Mouse (Mus musculus) adrenal gland, adult 2 months (tissue): ENCODE data around the gene Igsf9. TPM values are rescaled to one million over a fixed set of nuclear protein-coding genes. Genes with fewer than 3 reads are reported as not detected.

Source experiments
- DNase-seq: peaks from one replicate; pipeline ENCODE4 v3.0.0; 2021
- polyA plus RNA-seq: library from polyadenylated mRNA; depleted of rRNA; stranded (reverse); fragments of >200 nt; gene quantifications from 2 replicates; pipeline ENCODE4 v1.2.3, GENCODE M21; 2012
- total RNA-seq, 2 experiments: library from RNA; stranded (reverse); gene quantifications; 2 replicates each; pipeline ENCODE4 v1.2.3; 2021

Gene Igsf9
- total and polyA plus RNA-seq, 3 experiments, result 0.78 to 7.9 (median 3.8) TPM

DNA sequence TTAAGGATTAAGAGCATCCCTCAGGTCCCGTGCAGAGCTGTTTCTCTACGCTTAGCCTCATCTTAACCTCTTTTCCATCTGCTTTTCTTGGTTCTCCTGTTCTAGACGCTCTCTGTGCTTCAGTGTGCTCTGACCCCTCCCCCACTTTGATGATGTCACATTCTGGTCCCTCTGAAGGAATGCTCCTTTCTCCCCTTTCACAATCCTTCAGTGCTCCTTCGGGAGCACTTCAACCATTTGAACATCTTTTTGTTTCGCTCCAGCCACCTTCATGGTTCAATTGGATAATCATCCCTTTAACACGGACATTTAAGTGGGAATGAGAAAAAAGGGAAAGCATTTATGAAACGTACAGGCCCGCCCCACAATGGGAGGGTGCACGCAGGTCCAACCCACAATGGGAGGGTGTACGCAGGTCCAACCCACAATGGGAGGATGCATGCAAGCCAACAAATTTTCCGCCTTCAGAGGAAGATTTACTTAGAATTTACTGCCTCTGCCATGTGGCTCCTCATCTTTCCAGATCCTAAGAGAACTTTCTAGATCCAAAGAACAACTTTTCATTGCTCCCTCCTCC lies 13.2 kb upstream of the Igsf9 start:
- no peak for DNase-seq

DNA sequence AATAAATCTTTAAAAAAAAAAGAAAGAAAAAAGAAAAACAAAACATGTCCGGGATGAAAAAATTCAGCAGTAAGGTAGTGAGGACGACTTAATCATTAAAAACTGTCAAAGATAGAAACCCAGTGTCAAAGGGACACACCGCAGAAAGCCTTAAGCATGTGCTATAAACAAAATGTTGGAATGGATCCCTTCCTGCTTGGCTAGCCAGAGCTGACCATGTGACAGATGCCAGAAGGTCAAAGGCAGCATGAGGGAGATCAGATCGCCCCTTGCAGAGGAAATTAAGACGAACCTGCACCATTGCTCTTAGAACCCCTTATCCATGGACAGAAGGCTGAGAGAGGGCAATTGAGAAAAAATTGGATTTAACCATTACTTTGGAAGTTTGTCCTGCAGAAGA lies 12.2 kb upstream of the Igsf9 start:
- no peak for DNase-seq

DNA sequence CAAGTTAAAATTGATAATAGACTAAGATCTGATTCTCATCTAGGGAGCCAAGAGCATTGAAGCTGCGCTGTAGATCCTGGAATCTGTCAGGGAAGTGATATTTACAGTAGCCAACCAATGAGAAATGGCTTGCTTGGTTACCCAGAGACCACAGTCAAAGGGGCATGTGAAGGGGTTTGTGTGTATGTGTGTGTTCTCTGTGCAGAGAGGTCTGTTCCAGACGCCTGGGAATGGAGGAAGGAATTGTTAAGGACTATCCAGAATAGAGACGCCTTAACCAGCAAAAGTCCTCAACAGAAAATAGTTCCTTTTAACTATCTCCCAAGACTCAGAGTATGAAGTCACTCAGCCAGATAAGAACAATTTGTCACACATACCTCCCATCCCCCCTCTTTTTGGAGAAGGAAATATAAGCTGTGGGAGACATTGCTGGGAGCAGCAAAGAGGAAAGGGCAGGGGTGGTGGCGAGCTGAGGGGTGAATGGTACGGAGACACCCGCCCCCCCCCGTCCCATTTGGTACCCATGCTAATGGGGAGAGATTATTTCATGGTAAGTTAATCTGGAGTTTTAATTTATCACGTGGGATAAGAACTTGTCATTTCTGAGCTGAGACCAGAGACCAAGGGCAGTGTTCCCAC lies 11.7 kb upstream of the Igsf9 start:
- no peak for DNase-seq

DNA sequence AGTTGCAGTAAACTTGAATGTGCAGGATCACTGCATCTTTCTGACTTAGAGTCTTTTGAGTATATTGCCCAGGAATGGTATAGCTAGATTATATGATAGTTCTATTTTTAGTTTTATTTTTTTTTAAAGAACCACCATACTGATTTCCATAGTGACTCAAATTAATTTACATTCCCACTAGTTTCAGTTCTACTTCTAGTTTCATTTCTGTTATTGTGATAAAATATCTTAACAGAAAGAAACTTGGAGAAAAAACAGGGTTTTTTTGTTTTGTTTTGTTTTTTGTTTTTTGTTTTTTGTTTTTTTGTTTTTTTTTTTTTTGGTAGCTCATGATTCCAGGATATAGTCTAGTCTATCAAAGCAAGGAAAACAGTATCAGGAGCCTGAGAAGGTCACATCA lies 8.7 kb upstream of the Igsf9 start:
- DNase-seq, result no peak

DNA sequence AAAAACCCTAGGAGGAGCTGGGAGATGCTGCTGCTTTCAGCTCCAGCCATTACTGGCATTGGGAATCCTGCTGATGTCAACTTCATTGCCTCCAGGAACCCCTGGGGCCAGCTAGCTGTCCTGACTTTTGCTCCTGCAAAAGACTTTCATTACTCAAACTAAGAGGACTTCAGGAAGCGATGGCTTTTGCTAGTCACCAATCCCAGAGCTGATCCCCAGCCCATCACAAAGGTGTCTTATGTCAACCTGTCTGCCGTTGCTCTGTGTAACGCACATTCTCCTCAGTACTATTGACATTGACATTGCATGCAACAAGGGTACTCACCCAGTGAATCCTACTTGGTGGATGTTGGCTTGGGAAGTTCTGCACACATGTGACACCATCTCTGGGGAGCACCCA lies 7.4 kb upstream of the Igsf9 start:
- DNase-seq, result no peak

DNA sequence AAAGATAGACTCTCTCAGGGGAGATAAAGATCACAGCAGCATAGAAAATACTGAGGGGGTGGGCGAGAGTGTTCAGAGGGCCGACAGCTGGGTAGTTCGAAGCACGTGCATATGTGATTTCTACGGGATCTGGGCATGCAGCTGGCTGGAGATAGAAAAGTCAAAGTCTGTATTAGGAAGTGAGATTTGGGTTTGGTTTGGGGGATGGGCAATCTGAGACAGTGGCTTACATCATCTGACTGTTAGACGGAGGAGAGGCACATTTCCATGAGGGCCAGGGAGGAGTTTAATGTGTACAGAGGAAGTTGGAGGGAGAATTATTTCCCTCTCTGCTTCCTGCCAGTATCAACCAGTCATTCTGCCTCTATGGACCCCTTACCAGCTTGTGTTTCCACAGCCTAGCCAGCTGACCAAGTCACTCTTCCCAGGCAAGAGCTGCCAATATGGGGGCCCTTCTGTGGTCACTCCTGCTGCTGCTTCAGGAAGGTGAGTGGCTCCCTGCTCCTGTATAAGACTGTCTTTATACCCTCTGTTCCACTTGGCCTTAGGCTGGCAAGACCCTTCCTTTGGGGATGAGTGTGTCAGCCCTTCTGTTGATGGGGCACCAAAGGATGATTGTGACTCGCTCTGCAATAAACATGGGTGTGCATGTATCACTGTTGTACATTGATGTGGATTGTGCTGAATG lies 6.4 kb upstream of the Igsf9 start, which contains the start of gene Slamf9:
Slamf9 (plus strand) TSS at position 305 of the 688 bp plus-strand sequence.
- DNase-seq, result no peak

DNA sequence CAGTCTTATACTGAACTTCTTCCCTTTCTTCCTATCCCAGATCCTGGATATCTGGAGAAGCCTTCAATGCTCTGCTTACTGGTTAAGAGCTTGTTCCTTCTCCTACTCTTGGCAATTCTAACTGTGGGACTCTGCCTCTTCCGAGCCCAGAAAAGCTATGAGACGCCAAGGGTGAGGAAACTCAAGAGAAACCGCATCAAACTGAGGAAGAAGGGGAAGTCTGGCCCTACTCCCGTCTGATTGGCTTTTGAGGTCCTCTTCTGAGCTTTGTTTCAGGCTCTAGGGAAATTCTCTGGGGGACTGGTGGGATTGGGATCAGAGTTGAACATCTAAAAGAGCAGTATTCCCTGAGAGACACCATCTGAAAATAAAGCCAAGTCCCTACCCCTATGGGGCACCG lies 3.6 kb upstream of the Igsf9 start:
- DNase-seq, result no peak

DNA sequence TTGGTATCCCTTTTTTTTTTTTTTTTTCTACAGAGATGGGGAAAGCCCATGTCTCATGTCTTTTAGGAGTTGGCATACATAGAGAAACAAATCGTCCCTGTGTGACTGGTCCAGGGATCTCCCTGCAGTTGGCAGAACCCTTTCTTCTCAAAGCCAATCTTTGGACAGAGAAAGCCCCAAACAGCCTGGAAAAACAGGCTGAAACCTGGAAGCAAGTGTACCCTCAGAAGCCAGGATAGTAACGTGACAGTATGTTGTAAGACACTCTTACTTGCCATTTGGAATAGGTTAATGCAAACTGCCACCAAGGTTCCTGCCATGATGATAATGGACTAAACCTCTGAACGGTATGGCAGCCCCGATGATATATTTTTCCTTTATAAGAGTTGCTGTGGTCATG lies 1.2 kb upstream of the Igsf9 start:
- DNase-seq, result no peak

DNA sequence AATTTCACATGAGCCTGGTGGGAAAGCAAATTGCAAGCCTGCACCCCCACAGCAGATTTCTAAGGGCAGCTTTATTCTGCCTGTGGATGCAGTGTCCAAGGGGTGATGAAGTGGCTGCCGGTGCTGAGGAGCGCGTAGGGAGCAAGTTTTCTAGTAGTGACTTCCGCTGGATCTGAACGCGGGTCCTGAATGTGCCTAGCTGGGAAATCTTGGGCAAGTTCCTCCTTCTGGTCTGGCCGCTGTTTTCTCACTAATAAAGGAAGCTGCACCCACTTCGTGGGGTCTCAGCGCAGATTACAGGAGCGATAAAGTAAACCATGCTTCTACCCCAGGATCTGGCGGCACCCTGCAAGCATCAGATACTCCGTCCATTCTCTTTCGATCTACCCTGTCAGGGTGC lies 477 bp upstream of the Igsf9 start:
- DNase-seq, result no peak

DNA sequence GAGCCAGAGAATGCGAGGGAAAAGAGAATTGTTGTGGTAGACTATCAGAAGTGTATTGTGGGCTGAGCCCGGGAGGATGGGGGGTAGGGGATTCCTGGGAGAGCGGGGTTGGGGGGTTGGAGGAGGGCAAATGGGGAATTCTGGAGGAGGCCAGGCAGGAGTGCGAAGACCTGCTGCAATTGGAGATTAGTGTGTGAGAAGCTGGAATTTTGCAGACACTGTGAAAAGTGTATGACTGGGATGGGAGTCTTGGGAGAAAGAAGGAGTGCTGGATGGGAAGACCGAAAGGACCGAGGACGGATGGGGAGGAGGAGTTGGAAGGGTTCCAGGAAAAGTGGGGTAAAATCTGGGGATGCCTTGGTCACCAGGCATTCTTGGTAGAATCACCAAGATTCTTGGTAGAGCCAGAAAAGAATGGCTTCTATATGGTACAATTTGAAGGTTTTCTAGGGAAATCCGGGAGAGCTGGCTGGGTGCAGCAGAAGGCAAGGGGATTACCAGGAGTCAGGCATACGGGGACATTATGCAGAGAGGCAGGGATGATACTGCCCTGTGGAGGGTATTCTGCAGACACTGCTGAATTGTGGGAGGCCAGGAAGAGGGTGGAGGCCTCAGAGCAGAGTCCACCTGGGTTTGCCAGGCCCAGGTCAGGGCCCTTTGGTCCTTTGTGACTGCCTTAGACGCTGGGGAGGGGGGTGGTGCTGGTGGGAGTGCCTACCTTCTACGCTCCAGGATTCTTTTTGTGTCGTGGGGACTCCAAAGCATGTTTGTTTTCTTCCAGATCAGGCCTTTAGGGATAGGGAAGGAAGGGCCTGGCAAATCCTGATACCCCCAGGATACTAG lies 1.2 kb downstream of the Igsf9 start:
- DNase-seq, result no peak

DNA sequence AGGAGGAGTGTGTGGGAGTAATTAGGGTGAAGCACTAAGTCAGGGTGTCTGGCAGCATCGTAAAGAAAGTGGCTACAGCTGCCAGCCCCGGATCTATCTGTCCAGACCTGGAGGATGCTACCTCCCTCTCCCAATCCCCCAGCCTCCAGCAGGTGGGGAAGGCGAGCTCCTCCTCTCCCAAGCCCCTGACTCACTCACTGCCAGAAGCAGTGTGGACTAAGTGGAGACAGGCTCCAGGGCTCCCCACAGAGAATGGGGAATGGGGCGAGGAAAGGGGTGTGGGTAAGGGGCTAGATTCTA lies 1.7 kb downstream of the Igsf9 start:
- DNase-seq, result no peak

DNA sequence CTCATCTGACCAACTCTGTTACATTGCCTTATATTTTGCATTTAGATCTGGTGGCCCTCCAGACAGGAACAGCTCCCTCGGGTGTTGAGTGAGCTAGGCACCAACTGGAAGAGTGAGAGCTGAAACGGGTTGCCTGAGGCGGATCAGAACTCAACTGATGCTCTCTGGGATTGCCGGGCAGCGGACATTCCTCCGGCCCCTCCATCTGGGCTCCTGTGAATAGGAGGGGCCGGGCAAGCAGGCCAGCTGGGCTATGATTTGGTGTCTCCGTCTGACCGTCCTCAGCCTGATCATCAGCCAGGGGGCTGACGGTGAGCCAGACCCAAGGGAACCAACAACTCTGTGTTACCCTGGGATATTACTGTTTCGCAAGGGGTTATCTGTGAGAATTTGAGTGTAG lies 2.6 kb downstream of the Igsf9 start:
- DNase-seq, result no peak

DNA sequence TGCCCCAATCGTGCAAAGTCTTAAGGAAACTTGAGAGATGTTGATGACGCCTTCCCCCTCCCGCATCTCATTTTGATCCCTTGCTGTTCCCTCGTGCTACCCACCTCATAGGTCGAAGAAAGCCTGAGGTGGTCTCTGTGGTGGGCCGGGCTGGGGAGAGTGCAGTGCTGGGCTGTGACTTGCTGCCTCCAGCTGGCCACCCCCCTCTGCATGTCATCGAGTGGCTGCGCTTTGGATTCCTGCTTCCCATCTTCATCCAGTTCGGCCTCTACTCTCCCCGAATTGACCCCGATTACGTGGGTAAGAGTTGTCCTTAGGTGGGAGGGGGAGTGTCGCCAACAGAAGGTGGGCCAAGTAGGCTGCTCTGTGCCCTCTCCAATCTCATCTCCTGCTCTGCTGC lies 3.1 kb downstream of the Igsf9 start:
- no peak for DNase-seq

DNA sequence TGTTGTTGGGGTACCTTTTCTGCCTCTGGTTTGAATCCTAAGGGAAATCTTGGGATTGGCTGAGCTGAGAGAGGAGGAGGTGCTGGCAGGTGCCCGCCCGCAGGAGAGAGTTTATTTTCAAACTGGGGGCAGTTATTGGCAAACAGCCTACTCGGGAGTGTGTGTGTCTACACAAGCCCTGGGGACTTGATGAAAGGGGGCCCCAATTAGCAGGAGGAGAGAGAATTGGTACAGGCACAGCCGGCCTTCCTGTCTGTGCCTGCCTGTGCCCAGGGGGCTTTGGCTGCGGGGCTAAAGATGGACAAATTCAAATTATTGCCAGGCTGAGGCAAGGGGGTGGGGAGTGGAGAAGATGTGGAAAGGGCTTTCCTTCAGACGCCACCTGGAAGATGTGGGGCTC lies 4.2 kb downstream of the Igsf9 start:
- no peak for DNase-seq

DNA sequence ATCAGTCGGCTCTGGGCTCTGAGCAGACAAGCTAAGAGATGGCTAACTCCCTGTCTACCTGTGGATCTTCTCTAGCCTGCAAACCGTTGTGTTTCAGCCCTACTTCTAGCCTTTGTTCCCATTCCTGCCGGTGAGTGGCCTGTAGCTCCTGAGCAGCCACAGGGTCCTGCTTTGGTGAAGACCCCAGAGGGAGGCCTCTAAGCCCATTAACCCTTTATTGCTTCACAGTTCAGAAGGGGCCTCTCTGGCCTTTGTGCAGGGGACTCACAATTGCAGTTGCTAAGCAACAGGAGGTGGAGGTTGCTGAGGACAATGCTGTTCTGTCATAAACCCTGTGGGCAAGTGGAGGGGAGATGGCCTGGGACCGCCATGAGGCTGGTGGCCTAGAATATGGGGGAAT lies 4.6 kb downstream of the Igsf9 start:
- no peak for DNase-seq

DNA sequence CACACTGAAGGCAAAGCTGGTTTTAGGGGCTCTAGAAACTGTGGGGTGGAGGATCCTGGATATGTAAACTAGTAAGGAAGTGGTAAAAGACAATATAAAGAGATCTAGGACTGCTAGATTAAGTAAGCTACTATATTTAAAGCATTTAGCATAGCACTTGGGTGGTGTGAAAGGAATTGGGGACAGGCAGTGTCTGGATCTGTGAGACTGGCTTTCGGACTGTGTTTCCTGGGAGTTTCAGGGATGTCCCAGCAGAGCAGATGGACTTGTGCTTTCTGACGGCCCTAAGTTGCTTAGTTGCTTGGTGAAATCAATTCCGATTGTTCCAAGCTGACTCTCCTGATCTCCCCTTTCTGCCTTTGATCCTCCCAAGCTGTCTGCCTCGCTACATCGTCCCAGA lies 5.1 kb downstream of the Igsf9 start:
- no peak for DNase-seq

DNA sequence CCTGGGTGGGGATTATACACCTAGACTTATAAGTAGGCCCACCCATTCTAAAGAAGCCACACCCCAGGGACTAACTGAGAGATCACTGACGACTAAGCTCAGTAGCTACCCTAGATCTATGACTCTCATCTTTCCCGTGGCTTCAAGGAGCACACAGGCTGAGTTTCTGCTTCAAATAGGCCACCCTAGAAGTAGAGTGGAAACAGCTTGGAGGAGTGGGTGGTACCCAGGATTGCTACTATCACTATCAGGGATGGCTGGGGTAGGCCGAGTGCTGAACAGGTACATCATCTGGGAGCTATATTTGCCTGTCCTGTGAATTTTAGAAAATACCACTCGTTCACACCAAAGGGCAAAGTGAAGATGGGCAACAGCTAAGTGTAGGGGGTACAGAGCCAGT lies 6.3 kb downstream of the Igsf9 start:
- no peak for DNase-seq

DNA sequence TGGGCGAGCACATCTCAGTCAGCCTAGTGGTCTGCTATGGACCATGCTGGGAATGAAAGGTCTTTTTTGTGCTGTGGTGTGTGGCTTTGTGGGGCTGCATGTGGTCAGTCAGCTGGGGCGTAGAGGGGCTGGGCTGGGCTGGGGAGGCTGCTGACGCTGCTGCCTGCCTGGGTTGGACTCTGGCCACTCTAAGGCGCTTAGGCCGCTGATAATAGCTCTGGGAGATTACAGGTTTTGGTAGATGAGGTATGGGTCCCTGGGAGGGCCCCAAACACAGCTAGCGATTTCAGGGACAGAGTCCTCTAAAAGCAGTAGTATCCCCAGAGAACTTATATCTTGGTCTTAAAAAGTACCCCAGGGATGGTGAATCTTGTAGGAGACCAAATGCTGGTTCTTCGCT lies 7.2 kb downstream of the Igsf9 start:
- no peak for DNase-seq

DNA sequence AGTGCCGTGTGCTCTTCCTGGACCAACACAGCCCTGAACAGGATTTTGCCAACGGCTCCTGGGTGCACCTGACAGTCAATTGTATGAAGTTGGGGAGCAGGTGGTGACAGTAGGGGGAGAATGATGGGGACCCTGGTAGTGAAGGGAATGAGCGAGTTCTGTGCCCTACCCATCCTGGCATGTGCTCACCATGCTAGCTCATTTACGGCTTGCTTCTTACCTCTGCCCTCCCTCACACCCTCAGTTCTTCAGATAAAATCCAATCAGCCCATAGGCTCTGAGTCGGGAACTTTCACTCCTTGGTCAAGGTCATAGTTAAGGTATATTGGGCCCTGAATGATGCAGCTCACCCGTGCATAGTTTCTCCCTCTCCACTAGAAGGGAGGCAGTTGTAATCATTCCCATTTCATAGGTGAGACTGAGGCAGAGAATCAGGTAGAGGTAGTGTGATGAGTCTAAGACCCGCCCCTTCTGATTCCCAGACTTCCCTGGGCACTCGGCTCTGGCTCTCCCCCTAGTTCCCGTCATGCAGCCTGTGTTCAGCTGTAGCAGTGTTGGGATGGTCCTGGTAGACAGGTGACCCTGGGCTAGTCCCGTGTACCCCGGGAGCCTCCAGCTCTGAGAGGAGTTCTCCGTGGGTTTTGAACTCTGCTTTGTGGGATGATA lies 8.1 kb downstream of the Igsf9 start:
- DNase-seq, result no peak

DNA sequence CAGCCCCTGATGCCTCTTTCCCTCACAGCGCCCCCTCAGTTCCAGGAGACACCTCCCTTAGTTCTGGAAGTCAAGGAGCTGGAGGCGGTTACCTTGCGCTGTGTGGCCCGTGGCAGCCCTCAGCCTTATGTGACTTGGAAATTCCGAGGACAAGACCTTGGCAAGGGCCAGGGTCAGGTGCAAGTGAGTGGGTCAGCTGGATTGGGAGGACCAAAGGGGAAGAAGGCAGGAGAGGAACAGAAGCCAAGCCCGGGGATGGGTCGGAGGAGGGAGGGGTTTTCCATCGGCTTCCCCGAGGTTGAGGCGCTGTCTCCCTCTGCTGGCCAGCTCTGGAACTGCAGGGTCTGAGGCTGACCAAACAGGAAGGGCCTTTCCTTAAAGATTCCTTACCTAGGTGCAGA lies 8.7 kb downstream of the Igsf9 start:
- peak; percentile 86 for DNase-seq

DNA sequence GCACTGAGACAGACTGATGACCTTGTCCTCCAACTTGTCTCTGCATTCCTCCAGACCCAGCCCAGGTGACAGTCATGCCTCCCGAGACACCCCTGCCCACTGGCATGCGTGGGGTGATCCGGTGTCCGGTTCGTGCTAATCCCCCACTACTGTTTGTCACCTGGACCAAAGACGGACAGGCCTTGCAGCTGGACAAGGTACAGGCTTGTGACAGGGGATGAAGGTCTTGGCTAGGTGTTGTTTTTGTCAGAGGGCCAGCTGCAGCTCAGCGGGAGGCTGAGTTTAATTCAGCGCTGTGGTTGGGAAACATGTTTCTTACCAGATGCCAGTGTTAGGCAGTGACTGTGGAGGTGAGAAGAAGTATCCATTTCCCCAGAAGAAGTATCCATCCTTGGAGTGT lies 10.5 kb downstream of the Igsf9 start:
- no peak for DNase-seq

DNA sequence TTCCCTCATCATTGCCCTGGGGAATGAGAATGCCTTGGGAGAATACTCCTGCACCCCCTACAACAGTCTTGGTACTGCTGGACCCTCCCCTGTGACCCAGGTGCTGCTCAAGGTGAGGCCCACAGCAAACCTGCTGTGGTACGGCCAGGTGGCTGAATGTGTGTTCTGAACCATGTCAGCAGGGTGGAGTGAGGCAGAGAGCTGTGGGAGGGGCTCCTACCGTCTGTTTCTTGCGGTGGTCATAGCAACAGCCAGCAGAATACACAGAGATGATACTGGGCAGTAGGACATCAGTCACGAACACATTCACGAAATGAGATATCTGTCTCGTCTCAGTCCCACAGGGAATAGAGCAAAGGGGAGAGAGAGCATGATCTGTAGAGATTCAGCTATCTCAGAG lies 11.9 kb downstream of the Igsf9 start:
- no peak for DNase-seq

DNA sequence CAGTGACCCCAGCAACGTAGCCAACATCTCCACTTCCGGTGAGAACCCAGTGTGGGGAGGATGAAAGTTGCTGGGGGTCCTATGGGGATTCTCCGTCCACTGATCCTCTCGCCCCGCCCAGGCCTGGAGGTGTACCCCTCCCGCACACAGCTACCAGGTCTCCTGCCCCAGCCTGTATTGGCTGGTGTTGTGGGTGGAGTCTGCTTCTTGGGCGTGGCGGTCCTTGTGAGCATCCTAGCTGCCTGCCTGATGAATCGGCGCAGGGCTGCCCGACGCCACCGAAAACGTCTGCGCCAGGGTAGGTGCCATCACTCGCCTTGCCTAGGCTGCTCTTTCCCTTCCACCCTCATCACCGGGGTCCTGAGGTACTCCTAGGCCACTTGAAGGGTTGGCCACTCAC lies 14.4 kb downstream of the Igsf9 start:
- no peak for DNase-seq
